Mouse (Mus musculus) cerebellum, adult 2 months (tissue): ENCODE measurements around the gene Gm9747.

Experiments used
- CTCF ChIP-seq: fragments of 200-500 bp; IDR thresholded peaks from 2 replicates; pipeline ENCODE4 v1.5.1; 2011; ENCODE audit warnings: low read depth, mild to moderate bottlenecking, control low read depth, low read length, moderate library complexity, borderline replicate concordance; ENCODE audit not compliant: insufficient read depth
- POLR2A ChIP-seq: fragments of 200-500 bp; IDR thresholded peaks from 2 replicates; pipeline ENCODE4 v1.6.1; 2011; ENCODE audit warnings: low read length, control low read depth, borderline replicate concordance; ENCODE audit not compliant: insufficient read depth

- TF ChIP-seq CTCF (no peak), POLR2A (no peak)
Measured at GRCm38 (mm10) chr1:82188549-82189231, 44.2 kb upstream of the Gm9747 start.
